Mouse (Mus musculus): Measurements from ENCODE around the gene Zfp933.

DNA sequence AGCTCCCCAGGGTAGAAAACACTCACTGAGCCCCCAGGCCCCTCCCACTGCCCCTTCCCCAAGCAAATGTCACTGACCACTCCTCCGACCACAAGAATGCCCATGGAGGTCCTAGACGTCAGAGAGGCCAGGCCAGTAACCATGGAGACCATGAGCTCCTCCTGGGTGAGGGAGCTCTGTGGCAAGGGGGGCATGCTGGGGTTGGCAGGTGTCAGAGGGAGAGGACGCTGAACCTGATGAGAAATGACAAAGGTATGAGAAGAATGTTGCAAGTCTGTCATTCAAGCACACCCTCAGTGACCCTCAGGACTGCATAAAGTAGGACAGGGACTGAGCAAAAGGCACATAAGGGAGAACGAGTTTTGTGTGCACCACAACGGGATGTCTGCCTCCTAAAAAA is 31.7 kb upstream of the Zfp933 start:
- TF ChIP-seq CTCF (IDR thresholded peaks at IDR 0.05; ENCODE audit: control insufficient read depth, insufficient read depth, insufficient read length) = no peak
- no peak for TF ChIP-seq USF1 (IDR thresholded peaks at IDR 0.05; ENCODE audit: low read depth)
- TF ChIP-seq MAX (IDR thresholded peaks at IDR 0.05) = no peak
